Mouse (Mus musculus) midbrain, embryonic 16.5 days (tissue): ENCODE measurements around the gene Gm36028. TPM values are rescaled to one million over a fixed set of nuclear protein-coding genes. Genes with fewer than 3 reads are reported as not detected.
A peak's percentile ranks its signal among the peaks of the same experiment; 100 is the strongest.

Experiments used
- ATAC-seq: fragments of 200-750 bp; cut with Nextera tagmentation; 2 replicates; pipeline ENCODE4 v1.8.0; 2017; ENCODE audit warnings: moderate TSS enrichment
- H3K27ac ChIP-seq: fragments of 300-500 bp; sonication (generic); 2 replicates; pipeline ENCODE4 v1.5.1; 2014; ENCODE audit warnings: mild to moderate bottlenecking, low read length, mixed read lengths
- H3K27me3 ChIP-seq: fragments of 300-500 bp; sonication (generic); 2 replicates; pipeline ENCODE4 v1.6.1; 2014; ENCODE audit warnings: low read depth, low read length, mixed read lengths; ENCODE audit not compliant: control insufficient read depth, insufficient read depth
- H3K36me3 ChIP-seq: fragments of 300-500 bp; sonication (generic); 2 replicates; pipeline ENCODE4 v1.6.1; 2014; ENCODE audit warnings: mild to moderate bottlenecking, low read length, moderate library complexity, mixed read lengths; ENCODE audit not compliant: control insufficient read depth, insufficient read depth
- H3K4me1 ChIP-seq: fragments of 300-500 bp; sonication (generic); 2 replicates; pipeline ENCODE4 v1.6.1; 2014; ENCODE audit warnings: mild to moderate bottlenecking, low read length, mixed read lengths; ENCODE audit not compliant: control insufficient read depth, insufficient read depth
- H3K4me2 ChIP-seq: fragments of 300-500 bp; sonication (generic); 2 replicates; pipeline ENCODE4 v1.6.1; 2014; ENCODE audit warnings: mild to moderate bottlenecking, low read length, mixed read lengths
- H3K4me3 ChIP-seq: fragments of 300-500 bp; sonication (generic); 2 replicates; pipeline ENCODE4 v1.5.1; 2014; ENCODE audit warnings: low read depth, mild to moderate bottlenecking, low read length, moderate library complexity, mixed read lengths
- H3K9ac ChIP-seq: fragments of 300-500 bp; sonication (generic); 2 replicates; pipeline ENCODE4 v1.6.1; 2014; ENCODE audit warnings: low read depth, low read length, mixed read lengths
- H3K9me3 ChIP-seq: fragments of 300-500 bp; sonication (generic); replicated peaks from 2 replicates; pipeline ENCODE4 v1.6.1; 2014; ENCODE audit warnings: mild to moderate bottlenecking, low read length, mixed read lengths; ENCODE audit not compliant: control insufficient read depth, poor library complexity, severe bottlenecking
- WGBS: fragments of 180-500 bp; shearing (Covaris S2); extraction: QIAGEN DNeasy Blood & Tissue Kit; methylation state at CpG from one replicate; pipeline ENCODE4 v1.1.7; 2014; 5-methylcytosine and 5-hydroxymethylcytosine counted together
- polyA plus RNA-seq: library from polyadenylated mRNA; unstranded; fragments of >200 nt; fragmentation: Nextera tagmentation; extraction: Ambion mirVana; gene quantifications from 2 replicates; pipeline ENCODE4 v1.2.1, GENCODE M21; 2015

The Gm36028 gene
- polyA plus RNA-seq, 1 experiment from 2014 or later = not detected

DNA sequence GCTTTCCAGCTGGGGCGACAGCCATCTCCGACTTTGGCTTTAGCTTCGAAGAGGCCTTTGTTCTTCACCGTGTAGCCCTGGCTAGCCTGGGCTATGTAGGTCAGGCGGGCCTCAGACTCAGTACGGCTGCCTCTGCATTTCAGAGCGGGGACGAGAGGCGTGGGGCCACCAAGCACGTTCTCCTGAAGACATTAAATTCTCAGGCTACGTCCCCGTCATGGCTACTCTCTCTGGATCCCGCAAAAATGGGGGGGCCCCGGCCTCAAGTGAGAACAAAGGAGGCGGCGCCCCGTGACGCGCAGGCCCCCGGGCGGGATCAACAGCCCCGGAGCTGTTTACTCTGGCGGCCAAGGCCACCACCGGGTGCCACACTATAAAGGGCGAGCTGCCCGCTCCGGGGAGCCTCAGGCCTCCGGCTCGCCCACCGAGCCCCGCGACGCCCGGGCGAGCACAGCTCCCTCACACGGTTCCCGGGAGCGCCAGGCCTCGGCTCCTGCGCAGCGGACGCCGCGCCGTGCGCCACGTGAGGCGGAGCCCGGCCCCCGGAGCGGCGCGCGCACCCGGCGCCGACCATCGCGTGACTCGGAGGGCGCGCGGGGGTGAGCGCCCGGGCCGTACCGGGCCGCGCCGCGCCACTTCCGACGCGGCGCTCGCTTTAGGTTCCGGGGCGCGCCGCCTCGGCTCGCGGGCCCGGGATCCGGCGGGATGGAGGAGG is 7.0 kb upstream of the Gm36028 start, which contains the start of gene Lrrc58:
TSS of gene Lrrc58 (plus strand) at position 599 of the 715 bp plus-strand sequence.
- Histone ChIP-seq H3K9ac (peak within 1 kb of the TSS; percentile 96), H3K27ac (peak within 1 kb of the TSS; percentile 99), H3K27me3 (no peaks in the 10 kb centered on the region), H3K4me1 (peaks cover 26% of the 10 kb centered on the region), H3K4me2 (peak within 1 kb of the TSS; percentile 55), H3K36me3 (no peaks in the 10 kb centered on the region), H3K4me3 (peak within 1 kb of the TSS; percentile 99), H3K9me3 (no peaks in the 10 kb centered on the region)
- WGBS = under 1% methylated on average over 48 of the region's 86 CpGs
- ATAC-seq = peak; percentile 97

DNA sequence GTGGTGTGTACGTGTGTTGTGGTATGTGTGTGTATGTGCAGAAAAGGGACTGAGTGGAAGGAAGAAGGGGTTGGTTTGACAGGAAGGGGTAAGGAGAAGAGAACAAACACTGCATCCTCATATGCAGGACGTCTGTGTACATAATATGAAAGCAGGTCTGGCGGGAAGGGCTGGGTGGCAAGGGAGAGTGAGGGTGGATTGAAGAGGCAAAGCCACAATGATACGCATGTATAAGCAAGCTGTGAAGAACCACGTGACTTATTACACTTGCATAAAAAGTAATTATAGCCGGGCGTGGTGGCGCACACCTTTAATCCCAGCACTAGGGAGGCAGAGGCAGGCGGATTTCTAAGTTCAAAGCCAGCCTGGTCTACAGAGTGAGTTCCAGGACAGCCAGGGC is 4.9 kb upstream of the Gm36028 start:
- no peak overlapping the region for H3K9ac ChIP-seq
- no peaks in the 10 kb centered on the region for H3K27me3 ChIP-seq
- H3K4me2 ChIP-seq = no peak overlapping the region
- no peak overlapping the region for H3K4me3 ChIP-seq
- WGBS = 86% methylated on average over 8 of the region's 9 CpGs
- no peak overlapping the region for H3K27ac ChIP-seq
- no peaks in the 10 kb centered on the region for H3K36me3 ChIP-seq
- peaks cover 14% of the 10 kb centered on the region for H3K4me1 ChIP-seq
- ATAC-seq = no peak
- H3K9me3 ChIP-seq = no peaks in the 10 kb centered on the region

DNA sequence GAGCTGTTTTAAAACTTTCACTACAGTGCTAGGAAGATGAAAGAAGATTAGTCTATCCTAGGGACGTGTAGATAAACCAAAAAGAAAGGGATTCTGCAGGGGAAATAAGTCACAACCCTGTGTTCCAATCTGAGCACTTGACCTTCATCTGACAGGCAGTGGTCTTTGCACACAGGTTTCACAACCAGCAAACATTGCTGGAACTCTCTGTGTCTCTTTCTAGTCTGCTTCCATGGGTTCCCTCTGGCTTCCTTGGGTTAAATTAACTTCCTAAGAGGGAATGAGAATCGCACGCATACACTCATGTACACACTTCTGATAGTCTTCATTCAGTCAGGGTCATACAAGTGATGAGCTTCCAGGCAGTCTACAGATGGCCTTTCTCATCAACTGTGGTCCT is 2.9 kb upstream of the Gm36028 start:
- no peak for ATAC-seq
- Histone ChIP-seq H3K36me3 (no peaks in the 10 kb centered on the region), H3K9ac (no peak overlapping the region), H3K9me3 (no peaks in the 10 kb centered on the region), H3K4me2 (no peak overlapping the region), H3K27me3 (no peaks in the 10 kb centered on the region), H3K4me3 (no peak overlapping the region), H3K4me1 (peaks cover 2% of the 10 kb centered on the region; the same call in 1 of the 2 replicates), H3K27ac (no peak overlapping the region)
- WGBS = 77% methylated on average over 3 of the region's 3 CpGs

DNA sequence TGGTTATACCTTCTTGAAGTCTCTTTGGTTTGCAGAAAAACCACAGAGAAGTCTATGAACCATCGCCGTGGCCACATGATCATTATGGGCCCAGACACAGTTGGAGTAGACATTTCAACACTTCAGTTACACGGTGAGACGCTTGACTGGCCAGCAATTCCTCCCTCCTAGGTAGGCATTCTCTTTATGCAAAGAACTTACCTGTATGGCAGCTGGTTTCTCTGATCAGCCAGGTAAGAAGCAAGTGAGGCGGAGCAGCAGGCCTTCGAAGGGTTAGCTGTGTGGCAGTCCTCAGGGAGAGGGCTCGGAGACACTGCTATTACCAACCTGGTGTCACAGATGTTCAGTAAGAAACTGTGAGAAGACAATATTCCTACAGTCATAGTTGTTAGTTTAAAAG is 733 bp downstream of the Gm36028 start:
- H3K27ac ChIP-seq = no peak overlapping the region
- no peaks in the 10 kb centered on the region for H3K27me3 ChIP-seq
- no peaks in the 10 kb centered on the region for H3K9me3 ChIP-seq
- no peak for ATAC-seq
- H3K4me2 ChIP-seq = no peak overlapping the region
- H3K9ac ChIP-seq = no peak overlapping the region
- 85% methylated on average over 7 of the region's 7 CpGs for WGBS
- no peak overlapping the region for H3K4me3 ChIP-seq
- H3K36me3 ChIP-seq = no peaks in the 10 kb centered on the region
- H3K4me1 ChIP-seq = no peaks in the 10 kb centered on the region

DNA sequence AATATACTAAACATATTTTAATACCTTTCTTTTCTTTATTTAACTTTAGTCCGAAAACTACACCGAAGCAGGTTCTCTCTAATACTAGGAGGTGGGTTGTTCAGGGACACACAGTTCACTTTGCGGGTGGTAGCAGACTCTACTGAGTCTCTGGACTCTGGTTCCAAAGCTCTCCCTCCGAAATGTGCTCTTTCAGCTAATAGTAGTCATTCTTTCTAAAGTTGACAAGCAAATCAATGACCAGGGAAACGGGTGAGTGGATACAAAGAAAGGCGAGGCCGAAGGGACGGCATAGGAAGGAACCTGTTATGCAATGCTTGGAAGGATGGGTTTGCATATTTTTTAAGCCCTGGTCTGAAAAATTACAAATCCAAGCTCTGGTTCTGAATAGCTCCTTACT is 3.5 kb downstream of the Gm36028 start:
- no peaks in the 10 kb centered on the region for H3K36me3 ChIP-seq
- H3K4me2 ChIP-seq = no peak overlapping the region
- no peaks in the 10 kb centered on the region for H3K9me3 ChIP-seq
- 62% methylated on average over 8 of the region's 8 CpGs for WGBS
- no peaks in the 10 kb centered on the region for H3K4me1 ChIP-seq
- H3K4me3 ChIP-seq = no peak overlapping the region
- H3K27me3 ChIP-seq = no peaks in the 10 kb centered on the region
- no peak for ATAC-seq
- H3K9ac ChIP-seq = no peak overlapping the region
- H3K27ac ChIP-seq = no peak overlapping the region

DNA sequence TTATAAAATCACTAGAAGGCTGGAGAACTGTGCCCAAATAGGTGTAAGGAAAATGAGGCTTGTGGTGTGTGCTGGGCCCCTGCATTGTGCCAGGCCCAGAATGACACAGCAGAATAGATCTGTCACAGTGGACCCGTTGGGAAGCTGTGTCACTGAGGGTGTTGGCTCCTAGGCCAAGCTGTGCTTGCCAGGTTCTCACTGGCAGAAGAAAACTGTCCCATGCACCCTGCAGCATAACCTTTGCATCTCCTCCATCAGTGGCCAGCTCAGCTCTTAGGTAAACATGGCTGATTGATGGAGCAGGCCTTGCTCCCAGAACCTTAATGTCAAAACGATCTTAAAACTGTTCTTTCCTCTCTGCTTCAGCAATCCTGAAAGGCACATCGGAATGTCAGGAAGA is 4.6 kb downstream of the Gm36028 start:
- H3K27ac ChIP-seq = no peak overlapping the region
- WGBS = 76% methylated on average over 3 of the region's 3 CpGs
- no peaks in the 10 kb centered on the region for H3K4me1 ChIP-seq
- no peaks in the 10 kb centered on the region for H3K9me3 ChIP-seq
- H3K4me2 ChIP-seq = no peak overlapping the region
- no peaks in the 10 kb centered on the region for H3K36me3 ChIP-seq
- no peak overlapping the region for H3K9ac ChIP-seq
- H3K4me3 ChIP-seq = no peak overlapping the region
- H3K27me3 ChIP-seq = no peaks in the 10 kb centered on the region
- ATAC-seq = no peak

DNA sequence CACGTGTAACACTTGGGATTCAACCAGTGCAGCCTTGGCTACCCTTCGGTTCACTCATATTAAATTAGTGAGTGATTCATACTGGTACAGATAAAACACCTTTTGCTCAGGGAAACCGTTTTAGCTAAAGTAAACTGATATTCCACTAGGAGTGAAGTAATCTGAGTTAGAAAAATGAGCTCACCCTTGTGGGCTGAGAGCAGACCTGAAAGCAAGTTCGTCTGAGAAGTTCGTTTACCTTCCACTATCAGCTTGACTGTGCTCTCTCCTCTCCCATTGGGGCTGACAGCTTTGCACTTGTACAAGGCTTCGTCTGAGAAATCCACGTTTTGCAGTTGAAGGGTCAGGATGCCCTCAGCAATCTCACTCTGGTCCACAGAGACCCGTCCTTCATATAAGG is 5.4 kb downstream of the Gm36028 start:
- Histone ChIP-seq H3K36me3 (no peaks in the 10 kb centered on the region), H3K9me3 (no peaks in the 10 kb centered on the region), H3K4me1 (no peaks in the 10 kb centered on the region), H3K9ac (no peak overlapping the region), H3K27ac (no peak overlapping the region), H3K27me3 (no peaks in the 10 kb centered on the region), H3K4me2 (no peak overlapping the region), H3K4me3 (no peak overlapping the region)
- 81% methylated on average over 8 of the region's 8 CpGs for WGBS
- no peak for ATAC-seq

DNA sequence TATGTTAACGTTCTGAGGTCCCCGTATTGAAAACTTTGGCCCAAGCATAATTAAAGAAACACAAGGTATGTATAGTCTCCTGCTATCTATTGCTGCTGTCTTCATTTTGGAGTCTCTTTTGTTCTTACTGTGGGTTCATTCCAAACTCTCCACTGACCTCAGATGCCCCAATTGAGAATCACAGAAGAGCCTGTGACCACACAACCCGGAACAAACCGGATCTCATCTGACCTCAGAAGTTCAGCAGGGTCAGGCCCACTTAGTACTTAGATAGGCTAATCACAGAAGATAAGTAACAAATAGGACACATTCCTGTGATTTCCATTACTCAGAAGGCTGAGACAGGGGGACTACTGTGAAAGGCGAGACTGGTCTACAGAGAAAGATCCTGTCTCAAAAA is 6.4 kb downstream of the Gm36028 start:
- Histone ChIP-seq H3K9me3 (no peaks in the 10 kb centered on the region), H3K4me1 (no peaks in the 10 kb centered on the region), H3K27me3 (no peaks in the 10 kb centered on the region), H3K9ac (no peak overlapping the region), H3K36me3 (no peaks in the 10 kb centered on the region), H3K4me2 (no peak overlapping the region), H3K4me3 (no peak overlapping the region), H3K27ac (no peak overlapping the region)
- WGBS = 84% methylated on average over 5 of the region's 5 CpGs
- ATAC-seq = no peak

DNA sequence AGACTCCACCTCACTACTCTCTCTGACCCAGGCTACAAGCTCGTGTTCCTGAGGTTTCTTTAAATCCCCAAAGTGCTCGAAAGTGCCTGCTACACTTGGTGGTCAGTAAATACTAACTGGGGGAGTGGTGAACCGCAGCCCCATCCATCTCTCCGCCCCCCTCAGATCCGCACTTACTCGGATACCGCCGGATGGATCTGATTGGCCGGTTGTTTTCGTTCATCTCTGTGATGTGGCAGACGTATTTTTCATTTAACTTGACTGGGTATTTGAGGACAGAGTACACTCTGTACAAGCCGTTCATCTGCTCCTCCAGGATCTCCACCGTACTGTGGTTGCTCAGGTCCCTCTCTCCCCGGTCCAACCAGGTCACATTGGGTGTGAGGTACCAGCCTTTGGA is 6.9 kb downstream of the Gm36028 start:
- ATAC-seq = no peak
- Histone ChIP-seq H3K9me3 (no peaks in the 10 kb centered on the region), H3K4me3 (no peak overlapping the region), H3K27ac (no peak overlapping the region), H3K9ac (no peak overlapping the region), H3K4me1 (no peaks in the 10 kb centered on the region), H3K36me3 (no peaks in the 10 kb centered on the region), H3K4me2 (no peak overlapping the region), H3K27me3 (no peaks in the 10 kb centered on the region)
- WGBS = 77% methylated on average over 14 of the region's 14 CpGs
